Mouse (Mus musculus) forebrain, embryonic 12.5 days (tissue): ENCODE measurements around the gene Tmem201. TPM values are rescaled to one million over a fixed set of nuclear protein-coding genes. Genes with fewer than 3 reads are reported as not detected.

Experiments
- ATAC-seq: fragments of 200-750 bp; cut with Nextera tagmentation; 2 replicates; pipeline ENCODE4 v1.8.0; 2017; ENCODE audit warnings: moderate TSS enrichment; ENCODE audit not compliant: low FRiP score
- H3K27ac ChIP-seq: fragments of 300-500 bp; sonication (generic); 2 replicates; pipeline ENCODE4 v1.5.1; 2016; ENCODE audit warnings: mild to moderate bottlenecking
- H3K27me3 ChIP-seq: fragments of 300-500 bp; sonication (generic); 2 replicates; pipeline ENCODE4 v1.6.1; 2016; ENCODE audit warnings: mild to moderate bottlenecking
- H3K36me3 ChIP-seq: fragments of 300-500 bp; sonication (generic); replicated peaks from 2 replicates; pipeline ENCODE4 v1.6.1; 2016; ENCODE audit warnings: mild to moderate bottlenecking
- H3K4me1 ChIP-seq: fragments of 300-500 bp; sonication (generic); 2 replicates; pipeline ENCODE4 v1.6.1; 2016
- H3K4me2 ChIP-seq: fragments of 300-500 bp; sonication (generic); 2 replicates; pipeline ENCODE4 v1.6.1; 2016; ENCODE audit warnings: mild to moderate bottlenecking, moderate library complexity
- H3K4me3 ChIP-seq: fragments of 300-500 bp; sonication (generic); replicated peaks from 2 replicates; pipeline ENCODE4 v1.5.1; 2016; ENCODE audit warnings: mild to moderate bottlenecking
- H3K9ac ChIP-seq: fragments of 300-500 bp; sonication (generic); 2 replicates; pipeline ENCODE4 v1.6.1; 2016; ENCODE audit warnings: mild to moderate bottlenecking
- H3K9me3 ChIP-seq: fragments of 300-500 bp; sonication (generic); 2 replicates; pipeline ENCODE4 v1.6.1; 2016
- WGBS: fragments of 180-500 bp; shearing (Covaris S2); methylation state at CpG from one replicate; pipeline ENCODE4 v1.1.7; 2016; 5-methylcytosine and 5-hydroxymethylcytosine counted together
- polyA plus RNA-seq: library from polyadenylated mRNA; unstranded; fragments of >200 nt; fragmentation: Nextera tagmentation; extraction: Ambion mirVana; gene quantifications from 2 replicates; pipeline ENCODE4 v1.2.1, GENCODE M21; 2016

Gene Tmem201
- polyA plus RNA-seq, 1 experiment from 2014 or later, result 39.4 TPM

DNA sequence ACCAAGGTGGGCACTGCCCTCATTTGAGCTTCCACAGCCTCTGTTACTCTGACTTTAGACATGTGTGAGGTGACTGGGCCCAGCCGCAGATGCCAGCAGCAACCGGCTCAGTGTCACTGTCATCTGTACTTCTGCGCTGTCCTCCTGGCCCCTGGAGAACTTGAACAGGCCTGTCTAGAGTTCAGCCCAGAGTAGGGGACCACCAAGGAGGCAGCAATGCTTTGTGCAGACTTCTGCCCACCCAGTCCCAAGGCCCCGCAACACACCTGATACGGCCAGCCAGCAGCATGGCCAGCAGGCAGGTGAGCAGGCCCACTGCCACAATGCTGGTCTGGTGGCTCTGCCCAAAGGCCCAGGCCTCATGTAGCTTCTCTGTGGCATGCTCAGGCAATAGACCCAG lies 10.2 kb downstream of the Tmem201 start:
- Histone ChIP-seq H3K36me3 (peaks cover 87% of the 10 kb centered on the region), H3K27me3 (no peaks in the 10 kb centered on the region), H3K9ac (no peak overlapping the region), H3K4me1 (peaks cover 31% of the 10 kb centered on the region), H3K27ac (no peak overlapping the region), H3K4me2 (no peak overlapping the region), H3K9me3 (no peaks in the 10 kb centered on the region), H3K4me3 (no peak overlapping the region)
- WGBS, result 96% methylated on average over 5 of the region's 5 CpGs
- no peak for ATAC-seq

- no peaks in the 10 kb centered on the region for H3K27me3 ChIP-seq
- H3K9ac ChIP-seq, result no peak overlapping the region
- H3K4me2 ChIP-seq, result no peak overlapping the region
- H3K4me1 ChIP-seq, result peaks cover 27% of the 10 kb centered on the region
- H3K9me3 ChIP-seq, result no peaks in the 10 kb centered on the region
- peaks cover 92% of the 10 kb centered on the region for H3K36me3 ChIP-seq
- WGBS, result 75% methylated on average over 15 of the region's 15 CpGs
- 0 out of 2 replicates have a peak overlapping the region, but pooled peaks have one; percentile 13 for H3K27ac ChIP-seq
- H3K4me3 ChIP-seq, result no peak overlapping the region
- no peak for ATAC-seq
These were observed 12.0 kb downstream of the Tmem201 start for GRCm38 (mm10) chr4:149725661-149726350.

DNA sequence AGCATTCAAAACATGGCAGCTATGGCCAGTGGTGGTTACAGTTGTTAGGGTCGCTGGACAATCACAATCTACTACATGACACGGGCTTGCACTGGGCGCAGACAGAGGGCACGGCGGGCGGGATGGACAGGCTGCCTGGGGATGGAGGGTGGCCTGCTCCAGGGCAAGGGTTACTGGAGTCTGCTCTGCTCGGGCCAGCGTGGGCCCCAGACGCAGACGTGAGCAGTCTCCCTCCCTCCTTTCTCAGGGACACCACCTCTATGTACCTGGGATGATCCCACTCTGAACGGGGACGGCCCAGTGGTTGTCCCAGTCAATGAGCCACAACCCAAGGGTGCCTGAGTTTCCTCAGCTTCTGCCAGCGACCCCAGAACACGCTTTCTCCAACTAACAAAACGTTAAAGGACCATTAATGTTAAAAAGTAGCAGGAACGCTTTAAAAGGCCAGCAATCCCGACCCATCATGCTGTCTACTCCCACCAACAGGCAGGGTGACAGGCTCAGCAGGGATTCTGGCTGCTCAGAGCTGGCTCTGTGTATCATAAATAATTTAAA lies 12.9 kb downstream of the Tmem201 start:
- no peak for ATAC-seq
- Histone ChIP-seq H3K4me3 (no peak overlapping the region), H3K27me3 (no peaks in the 10 kb centered on the region), H3K36me3 (peaks cover 94% of the 10 kb centered on the region), H3K4me1 (peaks cover 27% of the 10 kb centered on the region), H3K9me3 (no peaks in the 10 kb centered on the region), H3K27ac (no peak overlapping the region), H3K4me2 (no peak overlapping the region), H3K9ac (no peak overlapping the region)
- WGBS, result 92% methylated on average over 17 of the region's 17 CpGs

DNA sequence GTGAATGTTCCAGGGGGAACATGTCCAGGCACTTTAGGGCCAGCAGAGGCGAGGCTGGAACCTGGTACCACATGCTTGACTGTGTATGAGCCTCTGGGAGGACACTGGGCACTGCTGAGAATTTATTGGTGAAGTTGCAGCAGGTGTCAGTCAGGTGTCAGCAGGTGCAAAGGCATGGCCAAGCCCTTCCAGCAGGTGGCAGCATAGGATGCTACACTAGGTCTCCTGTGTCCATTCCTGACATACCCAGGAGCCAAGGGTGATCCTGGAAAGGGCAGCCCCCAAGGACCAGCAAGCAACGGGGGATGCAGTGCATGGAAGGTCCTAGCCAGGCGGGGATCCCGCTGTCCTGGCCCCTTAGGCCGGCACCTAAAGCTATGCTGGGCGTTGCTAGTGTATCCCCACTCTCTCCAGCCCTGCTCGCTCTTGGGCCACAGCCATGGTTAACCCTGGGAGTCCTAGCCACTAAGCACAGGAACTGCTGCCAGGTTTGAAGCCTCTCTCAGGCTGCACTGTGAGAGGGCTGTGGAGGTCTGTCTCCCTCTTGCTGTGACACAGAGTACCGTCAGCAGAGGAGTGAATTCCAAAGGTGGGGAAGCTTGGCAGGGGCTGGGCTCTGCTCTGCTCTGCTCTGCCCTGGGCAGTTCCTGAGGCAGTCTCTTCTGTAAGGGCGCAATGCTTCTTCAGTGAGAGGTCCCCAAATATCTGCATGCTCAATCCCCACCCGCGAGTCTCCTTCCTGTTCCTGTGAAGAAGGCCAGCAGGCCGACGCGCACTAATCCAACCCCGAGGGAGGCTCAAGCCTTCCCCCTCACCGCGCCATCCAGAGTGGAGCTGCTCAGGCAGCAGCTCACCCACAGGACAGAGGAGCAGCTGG lies 13.8 kb downstream of the Tmem201 start:
- no peak overlapping the region for H3K4me3 ChIP-seq
- no peak overlapping the region for H3K9ac ChIP-seq
- no peaks in the 10 kb centered on the region for H3K9me3 ChIP-seq
- no peaks in the 10 kb centered on the region for H3K27me3 ChIP-seq
- WGBS, result 79% methylated on average over 17 of the region's 17 CpGs
- no peak overlapping the region for H3K4me2 ChIP-seq
- H3K4me1 ChIP-seq, result peaks cover 26% of the 10 kb centered on the region
- peak overlapping the region; percentile 10; the same call in 1 of the 2 replicates for H3K27ac ChIP-seq
- peaks cover 94% of the 10 kb centered on the region for H3K36me3 ChIP-seq
- ATAC-seq, result 0 out of 2 replicates have a peak, but pooled peaks have one; percentile 31

DNA sequence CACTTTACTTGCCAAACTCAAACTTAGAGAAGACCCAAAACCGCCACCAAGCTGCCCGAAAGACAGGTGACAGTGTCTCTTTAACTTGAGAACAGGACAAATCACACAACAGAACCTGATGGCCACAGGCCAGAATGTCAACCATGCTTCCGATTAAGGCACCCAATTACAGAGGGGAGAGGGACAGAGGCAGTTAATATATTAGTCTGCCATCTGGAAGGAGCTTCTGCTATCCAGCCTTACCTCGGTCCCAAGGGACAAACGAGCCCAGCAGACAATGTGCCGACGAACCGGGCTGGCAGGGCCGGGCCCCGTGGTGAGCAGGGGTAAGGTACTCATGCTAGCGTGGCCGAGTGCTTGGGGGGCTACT lies 14.8 kb downstream of the Tmem201 start:
- Histone ChIP-seq H3K9ac (peak overlapping the region; percentile 7; the same call in 1 of the 2 replicates), H3K4me3 (no peak overlapping the region), H3K27ac (no peak overlapping the region), H3K27me3 (no peaks in the 10 kb centered on the region), H3K36me3 (peaks cover 96% of the 10 kb centered on the region), H3K4me2 (no peak overlapping the region), H3K9me3 (no peaks in the 10 kb centered on the region), H3K4me1 (peaks cover 24% of the 10 kb centered on the region)
- 82% methylated on average over 12 of the region's 12 CpGs for WGBS
- no peak for ATAC-seq

- no peak overlapping the region for H3K27ac ChIP-seq
These were observed 15.5 kb downstream of the Tmem201 start for GRCm38 (mm10) chr4:149722104-149723020.

GRCm38 (mm10) chr4:149721163-149721562 lies 16.7 kb downstream of the Tmem201 start:
- Histone ChIP-seq H3K36me3 (peaks cover 96% of the 10 kb centered on the region), H3K9me3 (no peaks in the 10 kb centered on the region), H3K4me3 (no peak overlapping the region), H3K27ac (no peak overlapping the region), H3K4me1 (peaks cover 24% of the 10 kb centered on the region), H3K9ac (no peak overlapping the region), H3K4me2 (no peak overlapping the region), H3K27me3 (no peaks in the 10 kb centered on the region)
- no peak for ATAC-seq
- 93% methylated on average over 8 of the region's 8 CpGs for WGBS

More at GRCm38 (mm10) chr4:149722104-149723020, 15.5 kb downstream of the Tmem201 start:
- Histone ChIP-seq H3K4me2 (no peak overlapping the region), H3K4me1 (peaks cover 24% of the 10 kb centered on the region), H3K27me3 (no peaks in the 10 kb centered on the region), H3K4me3 (no peak overlapping the region), H3K36me3 (peaks cover 96% of the 10 kb centered on the region), H3K9ac (no peak overlapping the region), H3K9me3 (no peaks in the 10 kb centered on the region)
- no peak for ATAC-seq
- WGBS, result 91% methylated on average over 24 of the region's 24 CpGs

DNA sequence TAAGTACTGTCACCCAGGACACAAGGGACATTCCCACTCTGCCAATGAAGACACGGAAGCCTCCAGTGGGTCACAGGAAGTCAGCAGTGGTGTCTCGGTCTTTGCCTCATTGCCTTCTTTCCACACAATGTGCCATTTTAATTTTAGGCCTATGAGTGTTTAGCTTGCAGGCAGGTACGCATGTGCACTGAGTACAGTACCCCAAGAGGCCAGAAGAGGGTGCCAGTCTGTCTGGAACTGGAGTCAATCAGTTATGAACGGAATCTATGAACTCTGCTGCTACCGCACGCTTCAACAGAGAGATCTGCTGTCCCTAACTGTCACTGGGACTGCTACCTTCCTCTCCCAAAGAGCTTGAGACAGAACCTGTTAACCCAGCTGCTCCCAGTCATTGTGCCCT lies 18.2 kb downstream of the Tmem201 start:
- no peak for ATAC-seq
- Histone ChIP-seq H3K27ac (no peak overlapping the region), H3K36me3 (peaks cover 96% of the 10 kb centered on the region), H3K9ac (no peak overlapping the region), H3K4me1 (peaks cover 22% of the 10 kb centered on the region), H3K27me3 (no peaks in the 10 kb centered on the region), H3K4me2 (no peak overlapping the region), H3K9me3 (no peaks in the 10 kb centered on the region), H3K4me3 (no peak overlapping the region)
- 84% methylated on average over 6 of the region's 6 CpGs for WGBS

- Histone ChIP-seq H3K4me2 (no peak overlapping the region), H3K4me3 (no peak overlapping the region), H3K27me3 (no peaks in the 10 kb centered on the region), H3K4me1 (peaks cover 6% of the 10 kb centered on the region), H3K36me3 (peaks cover 51% of the 10 kb centered on the region), H3K27ac (no peak overlapping the region), H3K9ac (no peak overlapping the region), H3K9me3 (no peaks in the 10 kb centered on the region)
- ATAC-seq, result no peak
- 81% methylated on average over 3 of the region's 3 CpGs for WGBS
These were observed 23.3 kb downstream of the Tmem201 start for GRCm38 (mm10) chr4:149714542-149714941.

- no peaks in the 10 kb centered on the region for H3K27me3 ChIP-seq
- no peak overlapping the region for H3K9ac ChIP-seq
- no peak for ATAC-seq
- no peak overlapping the region for H3K4me2 ChIP-seq
- WGBS, result 20% methylated on average over 7 of the region's 7 CpGs
- no peak overlapping the region for H3K4me3 ChIP-seq
- H3K36me3 ChIP-seq, result peaks cover 25% of the 10 kb centered on the region
- peaks cover 6% of the 10 kb centered on the region for H3K4me1 ChIP-seq
- H3K27ac ChIP-seq, result no peak overlapping the region
- no peaks in the 10 kb centered on the region for H3K9me3 ChIP-seq
These were observed 25.9 kb downstream of the Tmem201 start for GRCm38 (mm10) chr4:149711955-149712354.

DNA sequence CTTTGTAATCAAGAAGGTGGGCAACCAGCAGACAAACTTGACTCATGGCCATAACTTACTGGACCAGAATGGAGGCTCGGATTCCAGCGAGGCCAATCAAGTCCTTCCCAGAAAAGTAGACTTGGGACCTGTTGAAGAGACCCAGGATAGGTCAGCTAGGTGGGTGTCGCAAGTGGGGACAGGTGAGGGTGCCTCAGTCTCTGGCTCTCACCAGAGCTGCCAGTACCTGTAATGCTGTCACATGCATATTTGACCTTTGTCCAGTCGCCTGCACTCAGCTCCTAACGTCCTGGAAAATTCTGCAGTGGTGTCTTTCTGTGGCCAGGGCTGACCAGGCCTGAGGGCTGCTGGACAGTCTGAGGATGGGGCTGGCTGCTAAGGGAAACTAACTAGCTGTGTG lies 26.4 kb downstream of the Tmem201 start:
- ATAC-seq, result no peak
- Histone ChIP-seq H3K4me3 (no peak overlapping the region), H3K9me3 (no peaks in the 10 kb centered on the region), H3K27me3 (no peaks in the 10 kb centered on the region), H3K9ac (no peak overlapping the region), H3K4me2 (no peak overlapping the region), H3K4me1 (peaks cover 6% of the 10 kb centered on the region), H3K27ac (no peak overlapping the region), H3K36me3 (peaks cover 20% of the 10 kb centered on the region)
- 89% methylated on average over 5 of the region's 5 CpGs for WGBS
